Mouse (Mus musculus): ENCODE measurements around the gene Lgals2. TPM values are rescaled to one million over a fixed set of nuclear protein-coding genes. Genes with fewer than 3 reads are reported as not detected.

Gene Lgals2
- polyA plus RNA-seq, 1 experiment from 2014 or later = 2.2 TPM

DNA sequence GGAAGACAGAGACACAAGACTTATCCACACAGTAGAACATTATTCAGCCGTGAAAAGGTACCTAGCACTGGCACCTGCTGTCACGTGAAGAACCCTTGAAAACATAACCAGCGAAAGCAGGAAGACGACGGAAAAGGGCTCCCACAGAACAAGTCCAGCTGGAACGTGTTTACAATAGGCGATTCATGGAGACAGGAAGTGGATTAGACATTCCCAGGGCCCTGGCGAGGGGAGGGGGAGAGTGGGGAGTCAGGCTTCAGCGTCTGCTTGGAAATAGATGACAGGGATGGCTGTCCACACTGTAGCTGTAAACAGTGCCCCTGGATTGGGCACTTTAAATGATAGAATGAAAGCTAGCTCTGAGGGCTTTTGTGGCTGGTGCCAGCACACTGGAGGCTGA, 13.1 kb upstream of the Lgals2 start:
- Histone ChIP-seq H3K27me3 (ENCODE audit: control insufficient read depth, insufficient read depth, low read length) (no peaks in the 10 kb centered on the region), H3K27ac (ENCODE audit: low read length) (peak overlapping the region; percentile 62), H3K4me3 (ENCODE audit: low read length) (no peak overlapping the region), H3K36me3 (ENCODE audit: control insufficient read depth, insufficient read depth) (no peaks in the 10 kb centered on the region), H3K9me3 (replicated peaks; ENCODE audit: control insufficient read depth, low read length) (no peaks in the 10 kb centered on the region), H3K9ac (ENCODE audit: low read length) (no peak overlapping the region), H3K4me1 (ENCODE audit: control insufficient read depth, insufficient read depth, low read length) (peaks cover 5% of the 10 kb centered on the region), H3K4me2 (ENCODE audit: low read depth, low read length) (no peak overlapping the region)
- WGBS = 35% methylated on average over 9 of the region's 9 CpGs
- peak; percentile 55 for ATAC-seq (replicated peaks; ENCODE audit: extremely low read depth, insufficient read depth, low FRiP score)

- H3K27me3 ChIP-seq (ENCODE audit: control insufficient read depth, insufficient read depth, low read length) = no peaks in the 10 kb centered on the region
- ATAC-seq (replicated peaks; ENCODE audit: extremely low read depth, insufficient read depth, low FRiP score) = no peak
- H3K4me1 ChIP-seq (ENCODE audit: control insufficient read depth, insufficient read depth, low read length) = peaks cover 7% of the 10 kb centered on the region
- no peak overlapping the region for H3K27ac ChIP-seq (ENCODE audit: low read length)
- H3K9me3 ChIP-seq (replicated peaks; ENCODE audit: control insufficient read depth, low read length) = no peaks in the 10 kb centered on the region
- no peak overlapping the region for H3K4me2 ChIP-seq (ENCODE audit: low read depth, low read length)
- WGBS = 49% methylated on average over 12 of the region's 13 CpGs
- no peak overlapping the region for H3K9ac ChIP-seq (ENCODE audit: low read length)
- H3K4me3 ChIP-seq (ENCODE audit: low read length) = no peak overlapping the region
- H3K36me3 ChIP-seq (ENCODE audit: control insufficient read depth, insufficient read depth) = no peaks in the 10 kb centered on the region
These were observed 8.5 kb upstream of the Lgals2 start for GRCm38 (mm10) chr15:78863852-78864253.

GRCm38 (mm10) chr15:78863154-78863553, 7.8 kb upstream of the Lgals2 start:
- H3K4me3 ChIP-seq (ENCODE audit: low read length) = no peak overlapping the region
- H3K4me2 ChIP-seq (ENCODE audit: low read depth, low read length) = no peak overlapping the region
- H3K27ac ChIP-seq (ENCODE audit: low read length) = no peak overlapping the region
- H3K27me3 ChIP-seq (ENCODE audit: control insufficient read depth, insufficient read depth, low read length) = no peaks in the 10 kb centered on the region
- no peak for ATAC-seq (replicated peaks; ENCODE audit: extremely low read depth, insufficient read depth, low FRiP score)
- no peaks in the 10 kb centered on the region for H3K9me3 ChIP-seq (replicated peaks; ENCODE audit: control insufficient read depth, low read length)
- H3K36me3 ChIP-seq (ENCODE audit: control insufficient read depth, insufficient read depth) = no peaks in the 10 kb centered on the region
- 53% methylated on average over 2 of the region's 2 CpGs for WGBS
- no peak overlapping the region for H3K9ac ChIP-seq (ENCODE audit: low read length)
- H3K4me1 ChIP-seq (ENCODE audit: control insufficient read depth, insufficient read depth, low read length) = peaks cover 4% of the 10 kb centered on the region; the same call in 1 of the 2 replicates

DNA sequence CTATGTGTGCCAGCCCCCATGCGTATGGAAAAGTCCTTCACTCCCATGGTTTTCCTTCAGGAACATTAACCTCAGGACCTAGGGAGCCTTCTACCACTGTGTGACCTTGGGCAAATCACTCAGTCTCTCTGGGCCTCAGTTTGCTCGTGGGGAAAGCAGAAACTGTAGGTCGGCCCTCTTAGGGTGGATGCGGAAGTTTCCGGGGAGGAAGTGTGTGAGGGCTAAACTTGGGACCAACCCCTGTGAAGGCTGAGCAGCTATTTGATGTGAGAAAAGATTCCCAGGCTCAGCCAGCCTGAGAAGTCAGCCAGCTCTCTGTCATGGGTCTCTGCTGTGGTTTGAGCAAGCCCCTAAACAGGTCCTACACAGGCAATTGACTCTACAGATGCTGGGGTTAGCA, 7.0 kb upstream of the Lgals2 start:
- H3K27ac ChIP-seq (ENCODE audit: low read length) = no peak overlapping the region
- no peaks in the 10 kb centered on the region for H3K27me3 ChIP-seq (ENCODE audit: control insufficient read depth, insufficient read depth, low read length)
- WGBS = 78% methylated on average over 5 of the region's 5 CpGs
- no peak for ATAC-seq (replicated peaks; ENCODE audit: extremely low read depth, insufficient read depth, low FRiP score)
- no peak overlapping the region for H3K9ac ChIP-seq (ENCODE audit: low read length)
- H3K4me3 ChIP-seq (ENCODE audit: low read length) = no peak overlapping the region
- H3K9me3 ChIP-seq (replicated peaks; ENCODE audit: control insufficient read depth, low read length) = no peaks in the 10 kb centered on the region
- H3K4me2 ChIP-seq (ENCODE audit: low read depth, low read length) = no peak overlapping the region
- H3K4me1 ChIP-seq (ENCODE audit: control insufficient read depth, insufficient read depth, low read length) = peaks cover 4% of the 10 kb centered on the region; the same call in 1 of the 2 replicates
- no peaks in the 10 kb centered on the region for H3K36me3 ChIP-seq (ENCODE audit: control insufficient read depth, insufficient read depth)

DNA sequence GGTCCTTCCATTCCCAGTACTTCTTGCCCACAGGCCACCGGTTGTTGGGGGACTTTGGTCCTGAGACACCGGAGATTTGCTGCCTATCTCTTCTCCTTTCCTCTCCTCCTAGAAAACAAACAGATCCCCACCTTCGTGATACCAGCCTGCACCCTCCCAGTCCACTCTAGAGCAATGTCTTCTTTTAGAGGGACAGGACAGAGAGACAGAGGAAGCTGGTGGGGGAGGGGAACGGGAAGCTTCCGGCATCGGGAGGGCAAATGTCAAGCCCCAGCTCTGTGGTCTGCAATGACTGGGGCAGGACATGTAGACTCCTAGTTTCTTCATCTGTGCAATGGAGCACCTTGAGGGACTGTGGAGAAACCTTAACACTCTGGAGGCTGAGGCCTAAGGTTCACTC, 4.4 kb upstream of the Lgals2 start:
- Histone ChIP-seq H3K9me3 (replicated peaks; ENCODE audit: control insufficient read depth, low read length) (no peaks in the 10 kb centered on the region), H3K9ac (ENCODE audit: low read length) (no peak overlapping the region), H3K36me3 (ENCODE audit: control insufficient read depth, insufficient read depth) (no peaks in the 10 kb centered on the region), H3K27me3 (ENCODE audit: control insufficient read depth, insufficient read depth, low read length) (no peaks in the 10 kb centered on the region), H3K4me3 (ENCODE audit: low read length) (no peak overlapping the region), H3K27ac (ENCODE audit: low read length) (no peak overlapping the region), H3K4me1 (ENCODE audit: control insufficient read depth, insufficient read depth, low read length) (peaks cover 4% of the 10 kb centered on the region; the same call in 1 of the 2 replicates), H3K4me2 (ENCODE audit: low read depth, low read length) (no peak overlapping the region)
- ATAC-seq (replicated peaks; ENCODE audit: extremely low read depth, insufficient read depth, low FRiP score) = no peak
- WGBS = 43% methylated on average over 6 of the region's 6 CpGs

- H3K4me2 ChIP-seq (ENCODE audit: low read depth, low read length) = no peak overlapping the region
- H3K9me3 ChIP-seq (replicated peaks; ENCODE audit: control insufficient read depth, low read length) = no peaks in the 10 kb centered on the region
- H3K4me1 ChIP-seq (ENCODE audit: control insufficient read depth, insufficient read depth, low read length) = peaks cover 4% of the 10 kb centered on the region; the same call in 1 of the 2 replicates
- H3K9ac ChIP-seq (ENCODE audit: low read length) = no peak overlapping the region
- WGBS = 62% methylated on average over 4 of the region's 4 CpGs
- ATAC-seq (replicated peaks; ENCODE audit: extremely low read depth, insufficient read depth, low FRiP score) = no peak
- no peaks in the 10 kb centered on the region for H3K36me3 ChIP-seq (ENCODE audit: control insufficient read depth, insufficient read depth)
- H3K4me3 ChIP-seq (ENCODE audit: low read length) = no peak overlapping the region
- no peaks in the 10 kb centered on the region for H3K27me3 ChIP-seq (ENCODE audit: control insufficient read depth, insufficient read depth, low read length)
- H3K27ac ChIP-seq (ENCODE audit: low read length) = no peak overlapping the region
These were observed 4.0 kb upstream of the Lgals2 start for GRCm38 (mm10) chr15:78859311-78859710.

GRCm38 (mm10) chr15:78857009-78857408, 1.7 kb upstream of the Lgals2 start:
- Histone ChIP-seq H3K9ac (ENCODE audit: low read length) (no peak overlapping the region), H3K27ac (ENCODE audit: low read length) (no peak overlapping the region), H3K4me2 (ENCODE audit: low read depth, low read length) (no peak overlapping the region), H3K4me1 (ENCODE audit: control insufficient read depth, insufficient read depth, low read length) (no peaks in the 10 kb centered on the region), H3K4me3 (ENCODE audit: low read length) (no peak overlapping the region), H3K27me3 (ENCODE audit: control insufficient read depth, insufficient read depth, low read length) (no peaks in the 10 kb centered on the region), H3K9me3 (replicated peaks; ENCODE audit: control insufficient read depth, low read length) (no peaks in the 10 kb centered on the region), H3K36me3 (ENCODE audit: control insufficient read depth, insufficient read depth) (no peaks in the 10 kb centered on the region)
- no peak for ATAC-seq (replicated peaks; ENCODE audit: extremely low read depth, insufficient read depth, low FRiP score)
- WGBS = 64% methylated on average over 7 of the region's 7 CpGs

GRCm38 (mm10) chr15:78851505-78852153, 3.7 kb downstream of the Lgals2 start:
- peaks cover 18% of the 10 kb centered on the region for H3K4me1 ChIP-seq (ENCODE audit: control insufficient read depth, insufficient read depth, low read length)
- no peak overlapping the region for H3K9ac ChIP-seq (ENCODE audit: low read length)
- H3K9me3 ChIP-seq (replicated peaks; ENCODE audit: control insufficient read depth, low read length) = no peaks in the 10 kb centered on the region
- H3K27me3 ChIP-seq (ENCODE audit: control insufficient read depth, insufficient read depth, low read length) = no peaks in the 10 kb centered on the region
- 0 out of 2 replicates have a peak overlapping the region, but pooled peaks have one; percentile 19 for H3K27ac ChIP-seq (ENCODE audit: low read length)
- ATAC-seq (replicated peaks; ENCODE audit: extremely low read depth, insufficient read depth, low FRiP score) = peak; percentile 80
- H3K4me2 ChIP-seq (ENCODE audit: low read depth, low read length) = 0 out of 2 replicates have a peak overlapping the region, but pooled peaks have one; percentile 4
- no peaks in the 10 kb centered on the region for H3K36me3 ChIP-seq (ENCODE audit: control insufficient read depth, insufficient read depth)
- no peak overlapping the region for H3K4me3 ChIP-seq (ENCODE audit: low read length)
- WGBS = 7% methylated on average over 13 of the region's 13 CpGs

- H3K4me2 ChIP-seq (ENCODE audit: low read depth, low read length) = no peak overlapping the region
- no peaks in the 10 kb centered on the region for H3K27me3 ChIP-seq (ENCODE audit: control insufficient read depth, insufficient read depth, low read length)
- H3K27ac ChIP-seq (ENCODE audit: low read length) = no peak overlapping the region
- no peak overlapping the region for H3K9ac ChIP-seq (ENCODE audit: low read length)
- 54% methylated on average over 6 of the region's 6 CpGs for WGBS
- H3K36me3 ChIP-seq (ENCODE audit: control insufficient read depth, insufficient read depth) = no peaks in the 10 kb centered on the region
- no peak overlapping the region for H3K4me3 ChIP-seq (ENCODE audit: low read length)
- no peaks in the 10 kb centered on the region for H3K9me3 ChIP-seq (replicated peaks; ENCODE audit: control insufficient read depth, low read length)
- no peak for ATAC-seq (replicated peaks; ENCODE audit: extremely low read depth, insufficient read depth, low FRiP score)
- peaks cover 18% of the 10 kb centered on the region for H3K4me1 ChIP-seq (ENCODE audit: control insufficient read depth, insufficient read depth, low read length)
These were observed 4.4 kb downstream of the Lgals2 start for GRCm38 (mm10) chr15:78850944-78851343.

Data from heart, embryonic 16.5 days (tissue).